Mouse (Mus musculus) embryonic facial prominence, embryonic 14.5 days (tissue): ENCODE data around the gene Bche. TPM values are rescaled to one million over a fixed set of nuclear protein-coding genes. Genes with fewer than 3 reads are reported as not detected.

Source experiments
- ATAC-seq: fragments of 200-750 bp; cut with Nextera tagmentation; 2 replicates; pipeline ENCODE4 v1.8.0; 2017; ENCODE audit warnings: low read depth, moderate number of reproducible peaks, moderate TSS enrichment
- DNase-seq: peaks from one replicate; pipeline ENCODE4 v3.0.0-alpha.2; 2015; ENCODE audit warnings: low spot score
- H3K27ac ChIP-seq: fragments of 300-500 bp; sonication (generic); replicated peaks from 2 replicates; pipeline ENCODE4 v1.5.1; 2014; ENCODE audit warnings: low read depth, mild to moderate bottlenecking, low read length, moderate library complexity
- H3K27me3 ChIP-seq: fragments of 300-500 bp; sonication (generic); replicated peaks from 2 replicates; pipeline ENCODE4 v1.6.1; 2014; ENCODE audit warnings: low read length; ENCODE audit not compliant: control insufficient read depth, insufficient read depth
- H3K36me3 ChIP-seq: fragments of 300-500 bp; sonication (generic); 2 replicates; pipeline ENCODE4 v1.6.1; 2014; ENCODE audit warnings: low read length, mixed read lengths; ENCODE audit not compliant: control insufficient read depth, insufficient read depth
- H3K4me1 ChIP-seq: fragments of 300-500 bp; sonication (generic); 2 replicates; pipeline ENCODE4 v1.6.1; 2014; ENCODE audit warnings: antibody characterized with exemption, low read length; ENCODE audit not compliant: control insufficient read depth, insufficient read depth
- H3K4me2 ChIP-seq: fragments of 300-500 bp; sonication (generic); 2 replicates; pipeline ENCODE4 v1.6.1; 2014; ENCODE audit warnings: low read depth, mild to moderate bottlenecking, low read length, moderate library complexity, mixed read lengths
- H3K4me3 ChIP-seq: fragments of 300-500 bp; sonication (generic); 2 replicates; pipeline ENCODE4 v1.5.1; 2014; ENCODE audit warnings: low read depth, mild to moderate bottlenecking, low read length
- H3K9ac ChIP-seq: fragments of 300-500 bp; sonication (generic); 2 replicates; pipeline ENCODE4 v1.6.1; 2014; ENCODE audit warnings: low read depth, mild to moderate bottlenecking, low read length, moderate library complexity, mixed read lengths
- H3K9me3 ChIP-seq: fragments of 300-500 bp; sonication (generic); 2 replicates; pipeline ENCODE4 v1.6.1; 2016; ENCODE audit warnings: low read length; ENCODE audit not compliant: control insufficient read depth
- WGBS: fragments of 180-500 bp; shearing (Covaris S2); extraction: QIAGEN DNeasy Blood & Tissue Kit; methylation state at CpG from one replicate; pipeline ENCODE4 v1.1.7; 2014; 5-methylcytosine and 5-hydroxymethylcytosine counted together
- polyA plus RNA-seq: library from polyadenylated mRNA; unstranded; fragments of >200 nt; fragmentation: Nextera tagmentation; extraction: Ambion mirVana; gene quantifications from 2 replicates; pipeline ENCODE4 v1.2.1, GENCODE M21; 2014

The Bche gene
- polyA plus RNA-seq, 1 experiment from 2014 or later, result 7.2 TPM

GRCm38 (mm10) chr3:73611421-73611820 is 96.8 kb downstream of the Bche start:
- WGBS, result 80% methylated on average over 2 of the region's 2 CpGs
- DNase-seq, result no peak
- no peaks in the 10 kb centered on the region for H3K27me3 ChIP-seq
- no peak for ATAC-seq
- H3K9me3 ChIP-seq, result no peaks in the 10 kb centered on the region
- no peak overlapping the region for H3K9ac ChIP-seq
- H3K4me2 ChIP-seq, result no peak overlapping the region
- no peak overlapping the region for H3K27ac ChIP-seq
- H3K36me3 ChIP-seq, result no peaks in the 10 kb centered on the region
- no peaks in the 10 kb centered on the region for H3K4me1 ChIP-seq
- no peak overlapping the region for H3K4me3 ChIP-seq

- ATAC-seq, result no peak
- no peaks in the 10 kb centered on the region for H3K36me3 ChIP-seq
- H3K4me1 ChIP-seq, result no peaks in the 10 kb centered on the region
- no peak overlapping the region for H3K4me3 ChIP-seq
- no peak overlapping the region for H3K9ac ChIP-seq
- WGBS, result 78% methylated on average over 5 of the region's 5 CpGs
- no peaks in the 10 kb centered on the region for H3K9me3 ChIP-seq
- no peak overlapping the region for H3K4me2 ChIP-seq
- H3K27me3 ChIP-seq, result no peaks in the 10 kb centered on the region
- DNase-seq, result no peak
- no peak overlapping the region for H3K27ac ChIP-seq
These were observed 116.3 kb downstream of the Bche start for GRCm38 (mm10) chr3:73591757-73592533.
